Mouse (Mus musculus) bone marrow, adult 2 months (tissue): ENCODE measurements around the gene Pafah1b2.

ENCODE experiments used
- CTCF ChIP-seq: fragments of 200-500 bp; IDR thresholded peaks from 2 replicates; pipeline ENCODE4 v1.5.1; 2011; ENCODE audit warnings: low read length, control low read depth; ENCODE audit not compliant: control insufficient read depth, insufficient read depth
- POLR2A ChIP-seq: fragments of 200-500 bp; IDR thresholded peaks from 2 replicates; pipeline ENCODE4 v1.6.1; 2011; ENCODE audit warnings: low read depth, mild to moderate bottlenecking, control low read depth, low read length, borderline replicate concordance; ENCODE audit not compliant: control insufficient read depth

DNA sequence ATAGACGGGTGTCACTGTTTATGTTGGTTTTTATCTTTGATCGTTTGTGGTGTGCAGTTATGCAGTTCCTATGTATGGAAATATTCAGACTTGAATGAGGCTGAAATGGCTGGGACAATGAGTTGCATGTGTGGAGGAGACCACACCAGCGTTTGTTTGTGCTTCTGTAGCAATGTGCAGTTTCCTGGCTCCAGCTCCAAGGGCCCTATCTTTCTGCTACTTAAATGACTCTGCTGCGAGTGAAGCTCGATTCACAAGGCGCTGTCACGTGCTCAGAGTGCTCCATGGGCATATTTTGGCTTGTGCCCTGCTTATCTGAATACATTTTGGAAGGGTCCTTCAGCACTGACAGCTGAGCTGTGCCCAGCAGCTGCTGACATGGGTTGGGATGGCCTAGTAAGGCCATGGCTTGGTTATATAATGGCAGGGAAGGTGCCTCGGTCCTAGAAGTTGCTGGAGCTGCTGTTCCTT lies 2.6 kb upstream of the Pafah1b2 start:
- TF ChIP-seq CTCF = no peak
- TF ChIP-seq POLR2A = no peak
